Mouse (Mus musculus): ENCODE results near the gene Accs. TPM values are rescaled to one million over a fixed set of nuclear protein-coding genes. Genes with fewer than 3 reads are reported as not detected.

The Accs gene
- total and polyA plus RNA-seq, 3 experiments, result 5.7 to 6.7 (median 6.2) TPM

GRCm38 (mm10) chr2:93805066-93805465, 44.7 kb downstream of the Accs start:
- Histone ChIP-seq H3K27me3 (replicated peaks) (no peaks in the 10 kb centered on the region), H3K4me2 (ENCODE audit: insufficient read depth, low read depth, poor library complexity, severe bottlenecking) (no peak overlapping the region), H3K4me3 (replicated peaks in 1 of 3; ENCODE audit: low read depth in 2 of 3, low read length in 2 of 3, poor library complexity in 1 of 3) (no peak overlapping the region), H3K9ac (ENCODE audit: insufficient read depth, low read depth) (no peak overlapping the region), H3K27ac (ENCODE audit: insufficient read depth, low read depth) (no peak overlapping the region), H3K36me3 (replicated peaks in 1 of 2; ENCODE audit: control insufficient read depth in 1 of 2, insufficient read depth in 1 of 2, low read length in 1 of 2) (peaks cover 37 to 66% of the 10 kb centered on the region in 2 experiments), H3K9me3 (replicated peaks; ENCODE audit: low read length) (no peaks in the 10 kb centered on the region), H3K79me2 (replicated peaks; ENCODE audit: control insufficient read depth, extremely low read depth, insufficient read depth, poor library complexity, severe bottlenecking) (no peaks in the 10 kb centered on the region), H3K4me1 (ENCODE audit: control insufficient read depth in 1 of 2, insufficient read depth in 2 of 2) (peaks cover 20 to 72% of the 10 kb centered on the region in 2 experiments)
- no peak for DNase-seq (ENCODE audit: extremely low read depth)
- dilution Hi-C loops (cut with MboI; ENCODE audit: extremely low pct_ligation_motif_present, extremely low pct_unique_long_range_greater_than_20kb, low sequenced_read_pairs) (no loop called here), in situ Hi-C loops (cut with MboI; ENCODE audit: low pct_ligation_motif_present, low pct_unique_long_range_greater_than_20kb, low sequenced_read_pairs) (loop anchor here (10.0 kb wide), 1 partner anchor 330 kb away; no protein-coding TSS in a partner anchor)
- TF ChIP-seq MAX (IDR thresholded peaks at IDR 0.05; ENCODE audit: low read length) (no peak), NRF1 (IDR thresholded peaks at IDR 0.05; ENCODE audit: low read depth, low read length) (no peak), EP300 (IDR thresholded peaks at IDR 0.05; ENCODE audit: low read length) (no peak), TCF12 (IDR thresholded peaks at IDR 0.05; ENCODE audit: low read depth, low read length) (no peak), SMC3 (IDR thresholded peaks at IDR 0.05; ENCODE audit: low read depth, low read length) (no peak), GABPA (IDR thresholded peaks at IDR 0.05; ENCODE audit: insufficient replicate concordance, low read depth, low read length) (no peak)

GRCm38 (mm10) chr2:93802947-93803346, 46.8 kb downstream of the Accs start:
- H3K9me3 ChIP-seq (replicated peaks; ENCODE audit: low read length), result no peaks in the 10 kb centered on the region
- H3K4me1 ChIP-seq (ENCODE audit: control insufficient read depth in 1 of 2, insufficient read depth in 2 of 2), result peaks cover 25 to 77% of the 10 kb centered on the region in 2 experiments
- H3K36me3 ChIP-seq (replicated peaks in 1 of 2; ENCODE audit: control insufficient read depth in 1 of 2, insufficient read depth in 1 of 2, low read length in 1 of 2), result peaks cover 30 to 62% of the 10 kb centered on the region in 2 experiments
- peak; percentile 65 for DNase-seq (ENCODE audit: extremely low read depth)
- no peaks in the 10 kb centered on the region for H3K79me2 ChIP-seq (replicated peaks; ENCODE audit: control insufficient read depth, extremely low read depth, insufficient read depth, poor library complexity, severe bottlenecking)
- TF ChIP-seq EP300 (IDR thresholded peaks at IDR 0.05; ENCODE audit: low read length), result peak; percentile 81
- no peak for TF ChIP-seq NELFE (IDR thresholded peaks at IDR 0.05; ENCODE audit: low read depth, low read length)
- TF ChIP-seq ZNF384 (IDR thresholded peaks at IDR 0.05; ENCODE audit: low read depth, low read length), result peak; percentile 78
- TF ChIP-seq MEF2A (IDR thresholded peaks at IDR 0.05; ENCODE audit: borderline replicate concordance, low read depth, low read length), result peak; percentile 83; the same call in 1 of the 2 replicates
- peak; percentile 43; the same call in 1 of the 2 replicates for TF ChIP-seq JUN (IDR thresholded peaks at IDR 0.05; ENCODE audit: insufficient read depth, low read depth, low read length)
- TF ChIP-seq PAX5 (IDR thresholded peaks at IDR 0.05; ENCODE audit: low read length), result no peak
- peak; percentile 78 for TF ChIP-seq JUND (conservative IDR thresholded peaks at IDR 0.05; ENCODE audit: low read depth, low read length)
- dilution Hi-C loops (cut with MboI; ENCODE audit: extremely low pct_ligation_motif_present, extremely low pct_unique_long_range_greater_than_20kb, low sequenced_read_pairs) (no loop called here), in situ Hi-C loops (cut with MboI; ENCODE audit: low pct_ligation_motif_present, low pct_unique_long_range_greater_than_20kb, low sequenced_read_pairs) (loop anchor here (10.0 kb wide), 1 partner anchor 328 kb away; no protein-coding TSS in a partner anchor)
- H3K27ac ChIP-seq (ENCODE audit: insufficient read depth, low read depth), result no peak overlapping the region
- no peak overlapping the region for H3K9ac ChIP-seq (ENCODE audit: insufficient read depth, low read depth)
- H3K4me3 ChIP-seq (replicated peaks in 1 of 3; ENCODE audit: low read depth in 2 of 3, low read length in 2 of 3, poor library complexity in 1 of 3), result no peak overlapping the region
- H3K4me2 ChIP-seq (ENCODE audit: insufficient read depth, low read depth, poor library complexity, severe bottlenecking), result peak overlapping the region; percentile 30; the same call in 1 of the 2 replicates
- no peaks in the 10 kb centered on the region for H3K27me3 ChIP-seq (replicated peaks)

- no peaks in the 10 kb centered on the region for H3K9me3 ChIP-seq (replicated peaks; ENCODE audit: low read length)
- no peak overlapping the region for H3K9ac ChIP-seq (ENCODE audit: insufficient read depth, low read depth)
- H3K4me3 ChIP-seq (replicated peaks in 1 of 3; ENCODE audit: low read depth in 2 of 3, low read length in 2 of 3, poor library complexity in 1 of 3), result no peak overlapping the region
- dilution Hi-C loops (cut with MboI; ENCODE audit: extremely low pct_ligation_motif_present, extremely low pct_unique_long_range_greater_than_20kb, low sequenced_read_pairs) (no loop called here), in situ Hi-C loops (cut with MboI; ENCODE audit: low pct_ligation_motif_present, low pct_unique_long_range_greater_than_20kb, low sequenced_read_pairs) (loop anchor here (10.0 kb wide), 1 partner anchor 326 kb away; no protein-coding TSS in a partner anchor)
- peaks cover 23 to 62% of the 10 kb centered on the region in 2 experiments for H3K4me1 ChIP-seq (ENCODE audit: control insufficient read depth in 1 of 2, insufficient read depth in 2 of 2)
- no peak for DNase-seq (ENCODE audit: extremely low read depth)
- H3K27me3 ChIP-seq (replicated peaks), result no peaks in the 10 kb centered on the region
- H3K4me2 ChIP-seq (ENCODE audit: insufficient read depth, low read depth, poor library complexity, severe bottlenecking), result peak overlapping the region; percentile 47; the same call in 1 of the 2 replicates
- H3K36me3 ChIP-seq (replicated peaks in 1 of 2; ENCODE audit: control insufficient read depth in 1 of 2, insufficient read depth in 1 of 2, low read length in 1 of 2), result peaks cover 27 to 61% of the 10 kb centered on the region in 2 experiments
- peak overlapping the region; percentile 18; the same call in 1 of the 2 replicates for H3K27ac ChIP-seq (ENCODE audit: insufficient read depth, low read depth)
- H3K79me2 ChIP-seq (replicated peaks; ENCODE audit: control insufficient read depth, extremely low read depth, insufficient read depth, poor library complexity, severe bottlenecking), result no peaks in the 10 kb centered on the region
- TF ChIP-seq MXI1 (IDR thresholded peaks at IDR 0.05; ENCODE audit: low read depth, low read length) (no peak), ETS1 (conservative IDR thresholded peaks at IDR 0.05; ENCODE audit: low read depth, low read length) (peak; percentile 61; the same call in 1 of the 2 replicates), MAX (IDR thresholded peaks at IDR 0.05; ENCODE audit: low read length) (no peak), UBTF (IDR thresholded peaks at IDR 0.05; ENCODE audit: low read depth, low read length) (no peak), ELF1 (IDR thresholded peaks at IDR 0.05; ENCODE audit: low read depth, low read length) (no peak), MAZ (IDR thresholded peaks at IDR 0.05; ENCODE audit: low read depth, low read length) (peak; percentile 86), MAFK (IDR thresholded peaks at IDR 0.05; ENCODE audit: insufficient replicate concordance, low read length) (no peak), BHLHE40 (IDR thresholded peaks at IDR 0.05; ENCODE audit: low read depth, low read length) (no peak), ZC3H11A (IDR thresholded peaks at IDR 0.05; ENCODE audit: low read depth, low read length) (no peak), CHD2 (IDR thresholded peaks at IDR 0.05; ENCODE audit: low read length) (no peak), KAT2A (IDR thresholded peaks at IDR 0.05; ENCODE audit: insufficient replicate concordance, low read length) (0 out of 2 replicates have a peak, but pooled peaks have one; percentile 33), HCFC1 (IDR thresholded peaks at IDR 0.05; ENCODE audit: low read depth, low read length) (no peak), RCOR1 (conservative IDR thresholded peaks at IDR 0.05; ENCODE audit: low read depth, low read length) (no peak), PAX5 (IDR thresholded peaks at IDR 0.05; ENCODE audit: low read length) (no peak), NELFE (IDR thresholded peaks at IDR 0.05; ENCODE audit: low read depth, low read length) (no peak), POLR2A (IDR thresholded peaks at IDR 0.05; ENCODE audit: low read depth, low read length) (no peak)
Observed at GRCm38 (mm10) chr2:93801097-93801496, 48.6 kb downstream of the Accs start.
